Mouse (Mus musculus): ENCODE measurements at regions not wholly inside any gene's neighbourhood (a gene's known extent, or its start where the extent isn't known, plus 50 kb on each side); places are given as distances from the start of the nearest gene placed in this dataset.

DNA sequence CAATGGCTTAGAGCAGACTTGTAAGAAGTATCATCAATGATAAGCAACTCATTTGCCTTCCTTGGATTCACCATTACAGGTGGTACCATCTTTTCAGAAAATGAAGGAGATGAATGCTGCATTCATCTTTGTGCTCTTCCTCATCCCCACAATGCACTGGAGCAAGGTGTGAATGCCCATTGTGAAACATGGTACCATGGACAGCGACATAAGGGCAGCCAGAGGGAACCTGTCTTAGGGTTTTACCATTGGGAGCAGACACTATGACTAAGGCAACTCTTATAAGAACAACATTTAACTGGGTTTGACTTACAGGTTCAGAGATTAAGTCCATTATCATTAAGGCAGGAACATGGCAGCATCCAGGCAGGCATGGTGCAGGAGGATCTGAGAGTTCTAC, 60.1 kb upstream of the Kcnj6 start:
- peak; percentile 10 for DNase-seq (ENCODE audit: low read depth, low spot score)

DNA sequence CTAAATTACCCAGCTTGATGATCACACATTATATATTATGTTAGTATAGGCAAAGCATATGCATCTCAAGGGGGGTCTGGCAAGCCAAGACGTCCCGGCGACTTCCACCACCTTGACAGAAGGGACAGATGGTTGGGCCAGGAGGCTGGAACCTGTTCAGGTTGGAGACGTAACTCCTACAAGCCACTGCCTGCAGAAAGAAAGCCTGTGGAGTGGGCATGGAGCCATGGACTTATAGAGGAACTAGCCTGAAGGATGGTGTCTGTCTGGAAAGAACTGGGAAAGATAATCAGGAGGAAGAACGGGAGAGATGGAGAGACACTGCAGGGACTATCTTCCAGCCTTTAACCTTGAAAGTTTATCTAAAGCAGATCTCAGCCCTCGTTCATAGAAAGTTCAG, 66.9 kb upstream of the Kcnj6 start:
- no peak for DNase-seq (ENCODE audit: low read depth, low spot score)

DNA sequence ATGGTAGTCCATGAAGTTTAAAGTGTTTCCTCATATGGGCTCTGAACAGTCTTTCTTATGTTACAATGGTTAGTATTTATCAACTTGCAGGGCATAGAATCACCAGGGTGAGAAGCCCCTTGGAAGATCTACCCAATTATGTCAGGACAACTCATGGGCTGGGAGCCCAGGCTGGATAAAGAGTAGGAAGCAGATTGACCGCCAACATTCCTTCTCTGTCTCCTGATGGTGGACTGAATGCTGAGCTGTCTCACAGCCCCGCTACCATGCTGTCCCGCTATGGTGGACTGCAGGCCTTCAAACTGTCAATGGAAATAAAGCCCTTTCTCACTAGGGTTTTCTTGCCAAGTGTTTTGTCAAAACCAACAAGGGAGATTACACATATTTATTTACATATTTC, 69.2 kb upstream of the Kcnj6 start:
- no peak for DNase-seq (ENCODE audit: low read depth, low spot score)

DNA sequence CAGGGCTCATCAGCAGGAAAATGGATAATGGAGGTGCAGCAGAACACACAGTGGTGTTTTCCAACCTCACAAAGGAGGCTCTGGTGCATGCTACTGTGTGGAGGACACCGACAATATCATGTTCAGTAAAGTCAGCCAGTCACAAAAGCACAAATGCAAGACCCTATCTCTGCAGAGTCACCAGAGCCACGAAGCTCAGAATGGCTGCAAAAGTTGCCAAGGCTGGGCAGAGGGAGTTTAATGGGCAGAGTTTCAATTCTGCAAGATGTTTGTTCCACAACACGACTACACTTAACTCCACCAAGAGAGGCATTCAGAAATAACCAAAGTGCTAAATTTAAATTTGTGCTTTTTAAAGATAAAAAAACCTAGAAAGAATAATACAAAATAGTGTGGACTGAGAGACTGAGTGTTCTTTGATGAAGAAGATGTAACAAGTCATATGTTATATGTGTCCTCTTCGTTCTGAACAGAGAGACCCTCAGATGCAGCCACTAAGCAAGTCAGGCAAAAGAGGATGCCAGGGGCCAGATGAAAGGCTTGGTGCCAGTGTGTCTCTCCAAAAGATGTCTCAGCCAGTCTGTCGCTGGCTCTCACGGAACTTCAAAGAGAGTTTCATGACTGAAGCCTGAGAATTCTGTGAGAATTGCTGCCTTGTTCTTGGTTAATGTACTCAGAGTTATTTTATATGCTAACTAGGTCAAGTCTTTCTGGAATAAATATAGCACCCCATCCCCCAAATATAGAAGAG, 95.1 kb upstream of the Kcnj6 start:
- no peak for DNase-seq (ENCODE audit: low read depth, low spot score)

DNA sequence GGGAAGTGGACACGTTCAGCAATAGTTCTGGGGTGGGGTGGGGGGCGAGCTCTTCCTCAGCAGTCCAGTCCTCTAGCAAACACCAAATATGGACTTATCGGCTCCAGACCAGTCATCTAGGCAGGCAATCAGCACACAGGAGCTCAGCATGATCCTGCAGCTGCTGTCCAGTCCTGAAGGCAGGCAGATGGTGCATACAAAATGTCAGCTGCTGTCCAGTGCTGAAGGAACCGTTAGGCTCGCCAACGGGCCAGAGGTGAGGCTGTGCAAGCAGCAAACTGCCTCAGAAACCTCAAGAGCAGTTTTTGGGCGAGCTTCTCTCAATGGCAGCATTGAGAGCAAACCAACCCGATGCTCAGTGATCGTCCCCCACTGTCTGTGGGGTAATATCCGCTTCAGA, 96.3 kb upstream of the Kcnj6 start:
- DNase-seq (ENCODE audit: low read depth, low spot score): peak; percentile 61

DNA sequence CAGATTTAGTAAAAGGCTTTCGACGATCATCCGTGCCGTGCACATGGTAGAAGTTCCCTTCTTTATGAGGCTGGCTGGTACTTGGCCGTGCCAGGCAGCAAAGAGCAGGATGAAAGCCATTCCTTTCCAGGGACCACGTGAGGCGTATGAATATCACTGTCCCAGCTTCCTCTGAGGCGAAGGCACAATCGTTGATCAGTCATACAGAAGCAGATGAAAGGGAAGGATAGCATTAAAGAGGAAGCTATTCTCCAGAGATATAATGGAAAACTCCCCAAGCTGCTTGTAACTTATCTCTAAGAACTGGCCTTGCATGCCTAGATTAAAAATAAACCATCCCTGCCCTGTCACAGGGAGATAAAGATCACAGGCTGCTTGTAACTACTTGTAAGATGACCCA, 103.5 kb upstream of the Kcnj6 start:
- no peak for DNase-seq (ENCODE audit: low read depth, low spot score)

DNA sequence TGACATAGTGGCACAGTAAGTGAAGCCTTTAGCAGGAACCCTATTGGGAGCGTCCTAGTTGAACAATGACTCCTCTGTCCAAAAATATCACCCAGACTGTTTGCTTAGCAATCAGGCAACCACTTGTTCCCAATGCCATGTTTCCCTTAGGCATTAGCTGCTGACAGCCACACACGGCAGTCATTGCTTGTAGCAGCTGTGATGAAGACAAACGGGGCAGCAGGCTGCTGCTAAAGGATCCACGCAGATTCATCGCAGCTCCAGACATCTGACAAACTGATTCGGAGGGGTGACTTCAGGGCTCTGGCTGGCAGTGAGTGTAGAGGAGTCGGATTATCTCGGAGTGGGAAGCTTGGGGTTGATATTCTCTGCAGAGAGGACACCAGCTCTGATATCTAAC, 120.0 kb upstream of the Kcnj6 start:
- no peak for DNase-seq (ENCODE audit: low read depth, low spot score)

DNA sequence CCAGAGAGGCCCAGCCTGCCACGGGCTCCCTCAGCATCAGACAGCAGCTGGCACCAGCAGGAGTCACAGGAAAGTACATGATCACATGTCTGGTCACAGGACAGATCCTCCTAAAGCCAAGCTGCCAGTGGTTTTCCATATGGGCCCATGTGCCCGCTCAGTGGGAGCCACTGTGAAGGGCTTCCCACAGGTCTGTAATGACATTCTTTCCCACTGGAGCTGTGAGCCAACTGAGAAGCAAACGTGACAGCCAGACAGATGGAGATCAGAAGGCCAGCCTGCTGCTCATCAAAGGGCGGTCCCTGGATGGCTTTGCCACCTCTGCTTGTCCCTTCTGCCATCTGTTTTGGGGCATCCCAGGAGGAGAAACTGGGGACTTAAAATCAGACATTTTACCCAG, 121.8 kb upstream of the Kcnj6 start:
- DNase-seq (ENCODE audit: low read depth, low spot score): no peak

DNA sequence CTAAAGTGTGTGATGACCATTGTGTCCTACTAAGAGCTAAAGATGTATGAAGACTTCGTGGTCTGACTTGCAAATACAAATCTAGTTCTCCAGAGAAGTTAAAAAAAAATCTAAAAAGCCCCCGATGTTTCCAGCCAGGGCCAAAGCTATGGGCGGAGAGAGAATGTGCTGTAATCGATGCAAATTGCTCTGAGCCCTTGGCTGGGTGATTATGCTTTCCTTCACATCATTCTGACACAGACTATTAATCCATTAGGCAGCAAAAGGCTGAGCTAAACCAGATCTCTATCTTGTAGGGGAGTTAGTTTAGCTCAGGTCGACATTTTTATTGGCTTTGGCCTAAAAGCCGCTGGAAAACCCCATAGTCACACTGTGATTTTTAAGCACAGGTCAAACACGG, 124.5 kb upstream of the Kcnj6 start:
- no peak for DNase-seq (ENCODE audit: low read depth, low spot score)

DNA sequence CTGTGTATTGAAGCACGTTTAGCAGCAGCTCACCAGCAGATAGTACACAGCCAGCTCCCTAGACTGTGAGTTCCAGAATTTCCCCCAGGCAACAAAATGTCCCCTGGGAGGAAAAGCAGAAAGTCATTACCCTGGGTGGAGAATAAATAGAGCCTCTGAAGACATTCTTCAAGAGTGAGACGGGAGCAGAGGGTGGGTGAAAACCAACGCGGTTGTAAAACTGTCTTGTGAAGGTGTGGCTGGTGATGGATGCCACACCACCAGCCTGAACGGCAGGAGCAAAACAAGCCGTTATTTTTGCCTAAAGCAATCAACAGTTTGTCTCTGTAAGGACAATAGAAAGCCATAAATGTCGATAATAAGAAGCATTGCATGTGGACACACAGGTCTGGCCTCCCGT, 129.7 kb upstream of the Kcnj15 start:
- DNase-seq (ENCODE audit: low read depth, low spot score): no peak

DNA sequence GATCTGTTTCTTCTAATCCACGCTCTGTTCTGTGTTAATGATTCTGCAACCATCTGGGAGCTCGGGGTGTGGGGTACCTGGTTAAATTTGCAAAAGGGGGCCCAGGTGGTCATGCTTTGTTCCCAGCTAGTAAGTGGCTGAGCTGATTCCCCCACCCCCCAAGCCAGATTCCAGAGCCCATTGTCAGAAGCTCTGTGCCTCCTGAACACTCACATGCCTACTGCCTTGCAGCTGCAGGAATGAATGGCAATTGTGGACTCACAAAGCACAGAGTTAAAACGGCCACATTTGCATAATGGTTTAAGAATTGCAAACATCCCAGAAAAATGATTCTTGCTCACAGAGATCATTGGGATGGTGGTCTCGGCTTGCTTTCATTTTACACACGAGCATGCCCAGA, 125.5 kb upstream of the Kcnj15 start:
- DNase-seq (ENCODE audit: low read depth, low spot score): no peak

DNA sequence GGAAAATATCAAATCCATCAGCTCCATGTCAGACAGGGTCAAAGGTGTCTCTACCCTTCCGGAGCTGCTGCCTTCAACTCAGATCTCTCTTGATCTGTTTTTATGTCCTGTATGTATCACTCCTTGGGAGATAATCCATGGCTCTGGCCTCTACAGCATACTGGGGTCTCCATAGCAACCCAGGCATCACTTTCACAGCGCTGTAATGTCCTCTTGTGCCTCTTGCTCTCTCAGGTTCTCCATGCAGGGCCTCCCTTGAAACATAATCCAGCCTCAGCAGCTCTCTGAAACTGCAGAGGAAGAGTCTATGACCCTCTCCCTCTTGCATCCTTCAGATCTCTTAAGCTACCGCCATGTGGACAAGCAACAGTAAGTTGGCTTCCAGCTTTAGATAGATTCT, 118.5 kb upstream of the Kcnj15 start:
- no peak for DNase-seq (ENCODE audit: low read depth, low spot score)

DNA sequence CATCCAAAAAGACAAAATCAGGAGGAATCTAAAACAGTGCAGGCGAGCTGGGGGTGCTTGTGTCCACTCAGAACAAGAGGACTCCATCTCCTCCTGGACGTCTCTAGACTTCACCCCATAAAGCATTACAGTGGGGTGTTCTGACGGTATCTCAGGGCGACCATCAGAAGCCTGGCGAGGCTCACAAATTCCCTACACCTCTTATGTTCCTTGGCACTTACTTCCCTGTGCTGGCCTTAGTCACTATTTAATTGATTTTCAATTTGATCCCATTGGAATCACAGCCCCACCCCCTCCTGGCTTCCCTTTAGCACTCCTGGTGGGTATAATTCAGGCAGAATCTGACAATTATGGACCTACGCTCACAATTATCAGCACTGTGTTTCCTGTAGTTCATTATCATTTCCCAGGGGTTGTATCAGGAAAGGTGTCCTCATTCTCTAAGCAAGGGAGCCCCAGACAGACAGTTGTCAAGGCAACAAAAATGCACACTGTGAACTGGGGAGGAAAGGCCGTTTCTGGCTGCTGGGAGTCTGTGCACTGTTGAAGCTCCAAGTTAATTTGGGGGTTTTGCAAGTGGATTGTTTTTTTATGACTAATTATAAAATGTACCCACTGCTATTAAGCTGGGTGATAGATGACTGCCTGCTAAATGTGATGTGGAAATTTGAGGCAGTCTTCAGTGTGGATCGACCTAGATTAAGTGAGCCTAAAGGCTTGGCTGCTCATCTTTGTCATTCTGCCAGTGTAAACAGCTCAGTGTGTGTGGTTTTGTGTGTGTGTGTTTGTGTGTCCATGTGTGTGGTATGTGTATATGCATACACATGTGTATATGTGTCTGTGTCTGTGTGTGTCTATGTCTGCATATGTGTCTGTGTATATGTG, 115.6 kb upstream of the Kcnj15 start:
- no peak for DNase-seq (ENCODE audit: low read depth, low spot score)

DNA sequence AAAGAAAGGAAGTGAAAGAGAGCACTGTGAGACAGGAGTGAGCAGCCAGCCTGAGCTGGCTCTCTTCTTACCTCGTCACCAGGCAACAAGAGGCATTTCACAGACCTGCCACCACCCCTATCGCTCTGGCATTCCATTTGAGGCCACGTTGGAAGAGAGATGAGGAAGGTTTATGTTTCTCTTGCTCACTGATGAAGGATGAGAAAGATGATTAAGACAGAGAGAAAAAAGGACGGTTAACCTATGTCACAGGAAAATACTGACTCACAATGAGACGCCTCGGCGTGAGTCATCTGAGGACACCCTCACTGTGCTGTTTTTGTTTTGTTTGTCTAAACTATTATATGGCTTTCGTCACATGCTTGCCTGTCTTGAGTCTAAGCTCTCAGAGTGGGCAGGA, 106.9 kb upstream of the Kcnj15 start:
- DNase-seq (ENCODE audit: low read depth, low spot score): no peak

DNA sequence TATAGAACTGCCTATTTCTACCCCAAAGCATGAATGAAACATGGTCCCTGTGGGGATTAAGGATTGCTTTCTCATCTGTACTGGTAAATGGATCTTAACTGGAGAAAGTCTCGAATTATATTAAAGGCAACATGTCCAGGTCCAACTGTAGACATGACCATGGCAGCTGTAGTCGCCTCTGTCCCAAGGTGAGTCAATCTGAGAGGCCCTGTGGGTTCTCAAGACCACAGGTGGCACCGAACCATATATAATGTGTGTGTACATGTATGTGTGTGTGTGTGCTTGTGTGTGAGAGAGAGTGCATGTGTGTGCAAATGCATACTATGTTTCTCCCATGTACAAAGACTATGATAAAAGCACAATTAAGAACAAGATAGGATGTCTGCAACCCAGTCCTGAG, 105.9 kb upstream of the Kcnj15 start:
- no peak for DNase-seq (ENCODE audit: low read depth, low spot score)

DNA sequence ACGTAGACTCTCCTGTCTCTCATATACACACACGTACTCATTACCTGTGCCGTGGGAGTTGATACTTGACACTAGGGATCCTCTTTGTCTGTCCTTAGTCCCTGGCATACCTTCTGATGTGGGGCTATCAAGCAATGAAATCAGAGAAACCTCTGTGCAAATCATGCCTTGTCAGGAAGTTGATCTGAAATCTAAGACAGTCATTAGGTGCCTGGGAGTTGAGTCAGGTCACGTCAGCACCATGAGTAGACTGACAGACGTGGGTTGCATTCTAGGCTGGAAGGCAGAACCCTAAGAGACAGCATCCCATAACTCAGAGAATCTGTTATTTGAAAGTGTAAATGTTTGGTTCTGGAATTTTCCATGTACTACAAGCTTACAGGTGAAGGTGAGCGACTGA, 105.4 kb upstream of the Kcnj15 start:
- no peak for DNase-seq (ENCODE audit: low read depth, low spot score)

DNA sequence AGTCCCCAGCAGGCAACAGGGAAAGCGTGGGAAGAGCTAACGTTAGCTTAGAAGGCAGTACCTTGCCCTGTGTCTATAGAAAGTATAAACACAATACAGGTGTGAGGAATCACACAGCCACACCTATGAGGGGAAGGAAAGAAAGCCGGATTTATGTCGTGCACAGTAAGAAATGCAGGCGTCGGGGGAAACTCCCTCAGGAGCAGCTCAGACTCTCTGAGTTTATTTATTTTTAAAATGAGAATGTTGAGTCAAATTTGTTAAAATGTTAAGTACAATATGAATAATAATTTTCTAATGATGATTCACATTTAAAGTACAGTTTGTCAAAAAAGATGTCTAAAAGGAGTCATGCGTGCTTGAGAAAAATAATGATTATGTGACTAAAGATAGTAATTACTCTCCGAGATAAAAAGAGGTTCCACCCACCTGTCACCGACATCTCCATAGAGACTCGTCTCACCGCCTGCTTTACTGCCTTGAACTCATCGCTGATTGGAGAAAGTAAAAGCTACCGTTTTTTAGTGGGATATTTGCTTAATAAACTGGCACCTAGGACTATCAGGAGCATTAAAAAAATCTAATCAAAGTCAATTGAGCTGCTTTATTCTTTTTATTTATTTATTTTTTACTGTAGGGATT, 104.5 kb upstream of the Kcnj15 start:
- DNase-seq (ENCODE audit: low read depth, low spot score): no peak

DNA sequence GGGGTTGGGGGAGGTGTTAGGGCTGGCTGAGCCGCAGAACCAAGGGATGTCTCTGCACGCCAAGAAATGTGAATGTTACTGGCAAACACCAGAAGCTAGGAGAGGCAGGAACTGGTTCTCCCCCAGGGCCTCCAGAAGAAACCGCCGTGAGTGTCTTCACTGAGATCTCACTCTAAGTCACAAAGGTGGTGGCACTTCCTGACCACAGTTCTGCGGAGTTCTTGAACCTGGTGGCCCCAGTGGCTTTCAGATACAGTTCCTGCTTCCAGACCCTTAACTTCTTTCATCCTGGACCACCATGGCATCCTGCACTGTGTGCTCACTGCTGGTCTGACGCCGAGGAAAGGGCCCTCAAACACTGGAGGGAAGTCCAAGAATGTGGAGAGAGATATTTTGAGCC, 89.0 kb upstream of the Kcnj15 start:
- DNase-seq (ENCODE audit: low read depth, low spot score): no peak

DNA sequence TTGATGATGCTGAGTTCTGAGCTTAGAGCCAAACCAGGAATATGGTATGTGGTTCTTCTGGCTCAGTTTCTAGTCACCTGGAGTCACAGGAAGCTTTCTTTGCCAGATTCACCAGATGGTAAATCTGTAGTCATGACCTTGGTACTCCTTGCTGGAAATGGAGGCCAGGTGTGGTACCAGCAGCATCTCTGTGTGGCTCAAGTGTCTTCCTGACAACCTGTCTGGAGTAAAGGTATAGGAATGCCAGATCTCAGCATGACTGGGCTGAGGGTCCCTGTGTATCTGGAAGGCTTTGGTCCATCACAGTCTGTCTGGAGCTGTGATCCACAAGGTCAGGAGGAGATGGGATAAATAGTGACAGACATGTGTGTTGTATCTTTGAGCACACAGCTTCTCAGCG, 88.0 kb upstream of the Kcnj15 start:
- no peak for DNase-seq (ENCODE audit: low read depth, low spot score)

DNA sequence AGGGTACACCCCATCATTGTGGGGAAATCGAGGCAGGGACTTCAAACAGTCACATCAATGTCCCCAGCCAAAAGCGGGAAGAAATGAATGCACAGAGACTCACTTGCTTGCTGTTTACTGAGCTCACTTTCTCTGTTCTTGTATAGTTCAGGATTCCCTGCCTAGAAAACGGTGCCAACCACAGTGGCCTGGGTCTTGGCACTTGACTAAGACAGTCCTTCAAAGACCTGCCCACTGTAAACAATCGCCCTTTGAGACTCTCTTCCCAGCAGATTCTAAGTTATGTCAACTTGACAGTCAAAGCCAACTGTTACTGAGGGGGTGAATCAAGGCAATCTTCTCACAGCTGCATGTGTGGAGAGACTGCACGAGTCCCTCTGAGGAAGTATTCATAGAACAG, 76.8 kb upstream of the Kcnj15 start:
- DNase-seq (ENCODE audit: low read depth, low spot score): no peak

DNA sequence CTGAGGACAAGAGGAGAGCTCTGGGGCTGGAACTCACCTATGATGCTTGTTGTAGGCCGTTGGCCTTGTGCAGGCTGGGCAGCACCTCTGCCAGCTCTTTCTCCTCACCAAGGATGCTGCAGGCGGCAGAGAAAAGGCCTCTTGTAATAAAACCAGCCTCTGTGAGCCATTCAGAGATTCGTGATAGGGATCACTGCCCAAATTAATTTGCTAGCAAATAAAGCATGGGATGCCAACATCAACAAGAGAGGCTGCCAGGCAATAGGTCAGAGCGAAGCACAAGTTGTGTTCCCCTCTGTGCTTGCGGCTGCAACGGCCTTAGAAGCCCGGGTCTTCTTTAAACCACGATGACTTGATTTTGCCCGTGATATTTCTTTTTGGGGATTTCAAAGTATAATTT, 72.0 kb upstream of the Kcnj15 start:
- DNase-seq (ENCODE audit: low read depth, low spot score): no peak

DNA sequence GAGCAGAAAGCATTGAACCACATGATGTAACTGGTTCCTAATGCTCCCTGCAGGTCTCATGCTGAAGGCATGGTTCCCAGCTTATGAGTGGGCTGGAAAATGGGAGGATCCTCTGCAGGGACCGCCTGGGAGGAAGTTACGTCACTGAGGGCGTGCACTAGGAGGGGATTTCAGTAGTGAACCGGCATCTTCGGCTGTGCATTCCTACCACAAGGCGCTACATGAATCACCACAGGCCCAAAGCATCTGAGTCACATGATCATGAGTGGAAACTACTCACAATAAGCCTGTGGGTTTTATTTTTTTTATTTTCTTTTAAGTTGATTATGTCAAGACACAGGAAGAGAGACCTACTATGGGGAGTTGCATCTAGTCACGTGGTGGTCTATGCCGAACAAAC, 68.2 kb upstream of the Kcnj15 start:
- DNase-seq (ENCODE audit: low read depth, low spot score): peak; percentile 10

DNA sequence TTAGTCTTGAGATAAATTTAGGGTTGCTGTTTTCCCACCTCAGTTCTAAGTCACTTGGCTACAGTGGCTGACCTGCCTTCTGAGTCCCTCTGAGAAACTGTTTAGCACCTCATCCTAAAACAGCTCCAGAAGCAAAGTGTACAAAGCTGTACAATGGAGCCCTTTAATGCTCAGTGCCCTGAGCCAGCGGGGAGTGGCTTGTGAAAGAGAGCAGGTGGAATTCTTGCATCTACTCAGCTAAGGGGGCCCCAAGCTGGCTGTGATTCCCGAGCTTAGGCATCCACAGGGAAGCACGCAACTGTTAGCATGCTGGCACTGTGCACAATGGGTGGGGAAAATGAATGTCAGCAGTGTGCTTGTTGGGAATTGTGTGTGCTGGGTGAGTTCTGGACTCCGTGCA, 63.2 kb upstream of the Kcnj15 start:
- DNase-seq (ENCODE audit: low read depth, low spot score): peak; percentile 23
